13 mouse cellular contexts compared by ENCODE assay signal in the genomic region with DNA sequence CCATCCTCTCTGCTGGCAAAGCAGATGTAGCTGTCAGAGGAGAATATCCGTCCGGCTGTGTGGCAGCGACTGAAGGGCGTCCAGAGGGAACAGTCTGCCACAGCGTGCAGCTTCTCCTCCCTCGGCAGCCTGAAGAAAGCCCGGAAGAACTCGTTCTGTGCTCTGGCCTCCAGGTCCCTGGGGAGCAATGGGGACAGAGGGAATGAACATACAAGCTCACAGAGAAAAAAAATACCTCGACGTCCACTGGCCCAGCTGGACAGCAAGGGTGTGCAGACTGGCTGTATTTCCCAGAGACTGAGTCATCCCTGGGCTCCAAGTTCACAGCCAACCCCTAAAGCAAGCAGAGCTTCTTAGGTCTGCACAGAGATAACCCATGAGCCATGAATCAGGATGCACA. TPM values are rescaled to one million over a fixed set of nuclear protein-coding genes. Genes with fewer than 3 reads are reported as not detected.
DNase-seq lines count a peak whose midpoint lies in the region; ATAC-seq and TF ChIP-seq lines count a peak whose summit lies in the region.
"Had no signal": no experiment of that assay in that cellular context is flagged by ENCODE, and none has a peak within 500 bp of the region (broad histone marks: within the 10 kb centered on the region; RNA-seq: fewer than 3 reads in every experiment).

No protein-coding gene starts in this region.

- H3K9ac ChIP-seq in heart, postnatal 0 days (replicated peaks; ENCODE audit: low read depth, low read length), result no peak overlapping the region
- no peak overlapping the region for H3K9ac ChIP-seq in liver, embryonic 16.5 days (ENCODE audit: low read depth, low read length)
- H3K9ac ChIP-seq: embryonic facial prominence, embryonic 15.5 days; hindbrain, embryonic 13.5 days; midbrain, embryonic 15.5 days had no signal

- peaks cover 3% of the 10 kb centered on the region; the same call in 1 of the 2 replicates for H3K4me1 ChIP-seq in cerebellum, adult 2 months (ENCODE audit: control insufficient read depth, insufficient read depth, low read length)
- H3K4me1 ChIP-seq in megakaryocyte, embryonic 14.5 days, result peaks cover 82% of the 10 kb centered on the region
- no peaks in the 10 kb centered on the region for H3K4me1 ChIP-seq in heart, postnatal 0 days (ENCODE audit: control insufficient read depth, insufficient read depth)
- H3K4me1 ChIP-seq in liver, embryonic 16.5 days (ENCODE audit: control insufficient read depth, low read depth, low read length), result peaks cover 29% of the 10 kb centered on the region
- H3K4me1 ChIP-seq: midbrain, embryonic 15.5 days had no signal

- H3K4me3 ChIP-seq in cerebellum, adult 2 months (replicated peaks; ENCODE audit: insufficient read depth, low read depth, low read length), result no peak overlapping the region
- peak overlapping the region; percentile 38 for H3K4me3 ChIP-seq in megakaryocyte, embryonic 14.5 days (replicated peaks)
- no peak overlapping the region for H3K4me3 ChIP-seq in heart, postnatal 0 days (ENCODE audit: low read depth, low read length)
- H3K4me3 ChIP-seq in liver, embryonic 16.5 days (ENCODE audit: low read depth, low read length), result no peak overlapping the region
- H3K4me3 ChIP-seq: embryonic facial prominence, embryonic 15.5 days; hindbrain, embryonic 13.5 days; midbrain, embryonic 15.5 days had no signal

- WGBS in cerebellum, adult 2 months, result 30% methylated on average over 10 of the region's 10 CpGs
- WGBS in heart, postnatal 0 days, result 80% methylated on average over 10 of the region's 10 CpGs
- 67% methylated on average over 10 of the region's 10 CpGs for WGBS in liver, embryonic 16.5 days (ENCODE audit: insufficient replicate concordance)

- H3K4me2 ChIP-seq in heart, postnatal 0 days (ENCODE audit: low read depth, low read length), result no peak overlapping the region
- H3K4me2 ChIP-seq in liver, embryonic 16.5 days (ENCODE audit: low read depth, low read length), result no peak overlapping the region
- H3K4me2 ChIP-seq: embryonic facial prominence, embryonic 15.5 days; hindbrain, embryonic 13.5 days; midbrain, embryonic 15.5 days had no signal

- DNase-seq in cerebellum, adult 2 months, result no peak
- DNase-seq in cerebellum, adult 11 months, result no peak
- peak; percentile 36 for DNase-seq in heart, postnatal 0 days (ENCODE audit: low spot score)
- DNase-seq in urinary bladder, adult 18-20 months (ENCODE audit: low spot score in 2 of 2), result no peak
- DNase-seq in right cerebral cortex, adult 2 months (ENCODE audit: low spot score in 2 of 2), result no peak
- DNase-seq: cerebellum, postnatal 14 days; left cerebral cortex, postnatal 4 days had no signal

- TF ChIP-seq CTCF in cerebellum, adult 2 months (IDR thresholded peaks at IDR 0.05; ENCODE audit: borderline replicate concordance, insufficient read depth, low read depth, low read length), result no peak
- TF ChIP-seq CTCF in heart, postnatal 0 days (IDR thresholded peaks at IDR 0.05; ENCODE audit: low read depth), result no peak

- no peak for TF ChIP-seq POLR2A in cerebellum, adult 2 months (IDR thresholded peaks at IDR 0.05; ENCODE audit: borderline replicate concordance, insufficient read depth, low read length)

- no peak for TF ChIP-seq EP300 in heart, postnatal 0 days (IDR thresholded peaks at IDR 0.05; ENCODE audit: low read depth)

- H3K27ac ChIP-seq in cerebellum, adult 2 months (ENCODE audit: insufficient read depth, low read length), result 0 out of 2 replicates have a peak overlapping the region, but pooled peaks have one; percentile 11
- peak overlapping the region; percentile 46 for H3K27ac ChIP-seq in heart, postnatal 0 days (ENCODE audit: low read depth)
- peak overlapping the region; percentile 15 for H3K27ac ChIP-seq in liver, embryonic 16.5 days (ENCODE audit: low read length)
- H3K27ac ChIP-seq: embryonic facial prominence, embryonic 15.5 days; hindbrain, embryonic 13.5 days; midbrain, embryonic 15.5 days had no signal

- H3K9me3 ChIP-seq in megakaryocyte, embryonic 14.5 days, result peaks cover 24% of the 10 kb centered on the region
- H3K9me3 ChIP-seq in heart, postnatal 0 days (replicated peaks; ENCODE audit: control insufficient read depth, low read length), result no peaks in the 10 kb centered on the region
- H3K9me3 ChIP-seq in liver, embryonic 16.5 days (replicated peaks; ENCODE audit: control insufficient read depth, low read length), result peaks cover 2% of the 10 kb centered on the region; the same call in 1 of the 2 replicates
- H3K9me3 ChIP-seq: embryonic facial prominence, embryonic 15.5 days; hindbrain, embryonic 13.5 days; midbrain, embryonic 15.5 days had no signal

- H3K36me3 ChIP-seq in megakaryocyte, embryonic 14.5 days (replicated peaks; ENCODE audit: low read length), result peaks cover 93% of the 10 kb centered on the region
- H3K36me3 ChIP-seq in heart, postnatal 0 days (replicated peaks; ENCODE audit: control insufficient read depth, insufficient read depth, low read length), result 0 out of 2 replicates have a peak, but pooled peaks cover 27% of the 10 kb centered on the region
- H3K36me3 ChIP-seq in liver, embryonic 16.5 days (ENCODE audit: control insufficient read depth, insufficient read depth), result peaks cover 11% of the 10 kb centered on the region
- H3K36me3 ChIP-seq: midbrain, embryonic 15.5 days had no signal

- no peaks in the 10 kb centered on the region for H3K27me3 ChIP-seq in cerebellum, adult 2 months (ENCODE audit: control insufficient read depth, insufficient read depth, low read length)
- peaks cover 10% of the 10 kb centered on the region for H3K27me3 ChIP-seq in megakaryocyte, embryonic 14.5 days (replicated peaks)
- H3K27me3 ChIP-seq in heart, postnatal 0 days (ENCODE audit: control insufficient read depth, insufficient read depth, low read length), result no peaks in the 10 kb centered on the region
- H3K27me3 ChIP-seq in liver, embryonic 16.5 days (ENCODE audit: control insufficient read depth, insufficient read depth, low read depth, low read length), result no peaks in the 10 kb centered on the region
- H3K27me3 ChIP-seq: embryonic facial prominence, embryonic 15.5 days; hindbrain, embryonic 13.5 days; midbrain, embryonic 15.5 days had no signal

- no peak for ATAC-seq in megakaryocyte, adult 5-6 weeks (ENCODE audit: poor library complexity, severe bottlenecking)
- peak; percentile 31; the same call in 1 of the 2 replicates for ATAC-seq in heart, postnatal 0 days (ENCODE audit: insufficient read depth, low read depth)
- no peak for ATAC-seq in liver, embryonic 16.5 days (ENCODE audit: low read depth)
- ATAC-seq: midbrain, embryonic 15.5 days had no signal

RNA-seq across cellular contexts. Expression of a gene that starts 26.5 kb away (rescaled TPM):
- 558 and 599 TPM in 2 replicates for polyA plus RNA-seq in cerebellum, adult 2 months (2012; rRNA removed)
- polyA plus RNA-seq in megakaryocyte, embryonic 14.5 days (2012; ENCODE audit: insufficient read depth, low replicate concordance), result 83.8 and 232 TPM in 2 replicates
- 1,504 and 1,608 TPM in 2 replicates for total RNA-seq in megakaryocyte, adult 5-6 weeks (2015)
- 446 and 454 TPM in 2 replicates for total RNA-seq in megakaryocyte, adult 5-6 weeks (2017)
- total RNA-seq in heart, postnatal 0 days (2014; rRNA removed; ENCODE audit: low replicate concordance), result 189 and 198 TPM in 2 replicates
- 325 and 330 TPM in 2 replicates for polyA plus RNA-seq in heart, postnatal 0 days (2015; fragmentation: Nextera tagmentation; extraction: Ambion mirVana)
- polyA plus RNA-seq in liver, embryonic 16.5 days (2015; fragmentation: Nextera tagmentation; extraction: Ambion mirVana), result 252 and 283 TPM in 2 replicates
